Comparison of ENCODE assay signal across 12 mouse cellular contexts in the genomic region with DNA sequence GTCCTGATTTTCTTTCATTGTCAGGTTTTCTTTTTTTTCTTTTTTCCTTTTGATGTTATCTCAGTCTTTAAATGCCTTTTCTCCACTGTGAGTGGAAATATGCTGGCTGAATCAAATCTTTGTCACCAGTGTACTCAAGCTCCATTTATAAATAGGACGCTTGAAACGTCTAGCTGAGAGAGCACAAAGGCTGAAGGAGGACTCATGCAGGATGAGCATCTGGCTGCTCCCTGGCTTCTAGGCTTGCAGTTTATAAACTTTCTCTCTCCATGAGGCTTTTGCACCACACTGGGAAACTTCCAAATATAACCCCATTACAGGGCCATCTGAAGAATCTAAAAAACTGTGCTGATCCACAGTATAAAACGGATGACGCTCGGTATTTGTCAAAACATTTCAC.
"Had no signal": no experiment of that assay in that cellular context is flagged by ENCODE, and none has a peak within 500 bp of the region (broad histone marks: within the 10 kb centered on the region; RNA-seq: fewer than 3 reads in every experiment).

No protein-coding gene starts in this region.

- ATAC-seq: intestine, postnatal 0 days; liver, embryonic 12.5 days had no signal

- DNase-seq: kidney, adult 2 months; kidney, postnatal 25 days; liver; lung, adult 18-20 months; lung, postnatal 10 days; lung, postnatal 36 days; midbrain, embryonic 14.5 days; thymus, adult 2 months; thymus, postnatal 14 days; thymus, postnatal 4 days had no signal
